Mouse (Mus musculus) liver, adult 2 months (tissue): ENCODE results near the gene Ptpn14. TPM values are rescaled to one million over a fixed set of nuclear protein-coding genes. Genes with fewer than 3 reads are reported as not detected.

Experiments
- DNase-seq: peaks from one replicate; pipeline ENCODE4 v3.0.0-alpha.2; 2011; ENCODE audit warnings: low read depth, low spot score; ENCODE audit errors: extremely low read depth
- H3K27ac ChIP-seq: fragments of 200-500 bp; replicated peaks from 2 replicates; pipeline ENCODE4 v1.5.1; 2012; ENCODE audit warnings: low read depth, mild to moderate bottlenecking, control low read depth, inconsistent platforms, low read length; ENCODE audit not compliant: insufficient read depth
- H3K27me3 ChIP-seq: fragments of 200-500 bp; 2 replicates; pipeline ENCODE4 v1.6.1; 2012; ENCODE audit warnings: mild to moderate bottlenecking, moderate library complexity, low read length, inconsistent platforms; ENCODE audit not compliant: control insufficient read depth, insufficient read depth
- H3K36me3 ChIP-seq: fragments of 200-500 bp; 2 replicates; pipeline ENCODE4 v1.6.1; 2012; ENCODE audit warnings: low read length, inconsistent platforms; ENCODE audit not compliant: control insufficient read depth, insufficient read depth
- H3K4me1 ChIP-seq: fragments of 200-500 bp; 2 replicates; pipeline ENCODE4 v1.6.1; 2011; ENCODE audit warnings: low read length; ENCODE audit not compliant: control insufficient read depth, insufficient read depth
- H3K4me3 ChIP-seq: fragments of 200-500 bp; 2 replicates; pipeline ENCODE4 v1.5.1; 2011; ENCODE audit warnings: low read depth, mild to moderate bottlenecking, control low read depth, low read length, moderate library complexity; ENCODE audit not compliant: insufficient read depth
- H3K79me2 ChIP-seq: fragments of 200-500 bp; 2 replicates; pipeline ENCODE4 v1.6.1; 2012; ENCODE audit warnings: inconsistent platforms, mild to moderate bottlenecking, low read length, moderate library complexity; ENCODE audit not compliant: control insufficient read depth, insufficient read depth
- H3K9ac ChIP-seq: fragments of 200-500 bp; 2 replicates; pipeline ENCODE4 v1.6.1; 2012; ENCODE audit warnings: low read depth, mild to moderate bottlenecking, control low read depth, inconsistent platforms, low read length
- CTCF ChIP-seq: fragments of 200-500 bp; IDR thresholded peaks from 2 replicates; pipeline ENCODE4 v1.5.1; 2011; ENCODE audit warnings: low read depth, low read length, control low read depth
- POLR2A ChIP-seq: fragments of 200-500 bp; IDR thresholded peaks from 2 replicates; pipeline ENCODE4 v1.6.1; 2011; ENCODE audit warnings: low read length, control low read depth; ENCODE audit not compliant: insufficient read depth; ENCODE audit errors: extremely low read depth
- WGBS: fragments of 180-500 bp; shearing (Covaris S2); methylation state at CpG from one replicate; pipeline ENCODE4 v1.1.7; 2018; 5-methylcytosine and 5-hydroxymethylcytosine counted together
- polyA plus RNA-seq: library from polyadenylated mRNA; depleted of rRNA; stranded (reverse); fragments of >200 nt; gene quantifications from 2 replicates; pipeline ENCODE4 v1.2.3, GENCODE M21; 2012
- total RNA-seq: library from RNA; depleted of rRNA; stranded (reverse); fragments of >200 nt; gene quantifications from 2 replicates; pipeline ENCODE4 v1.2.3, GENCODE M21; 2014

The Ptpn14 gene
- total and polyA plus RNA-seq, 2 experiments, result 0.55 to 0.74 TPM

GRCm38 (mm10) chr1:189916422-189917125 lies 188.5 kb downstream of the Ptpn14 start:
- no peaks in the 10 kb centered on the region for H3K27me3 ChIP-seq
- H3K27ac ChIP-seq, result peak overlapping the region; percentile 37; the same call in 1 of the 2 replicates
- peaks cover under 1% of the 10 kb centered on the region; the same call in 1 of the 2 replicates for H3K79me2 ChIP-seq
- peak; percentile 74 for DNase-seq
- H3K9ac ChIP-seq, result no peak overlapping the region
- no peak overlapping the region for H3K4me3 ChIP-seq
- H3K36me3 ChIP-seq, result no peaks in the 10 kb centered on the region
- WGBS, result 64% methylated on average over 10 of the region's 10 CpGs
- peaks cover 10% of the 10 kb centered on the region for H3K4me1 ChIP-seq
- no peak for TF ChIP-seq CTCF
- no peak for TF ChIP-seq POLR2A

GRCm38 (mm10) chr1:189917126-189917500 lies 189.0 kb downstream of the Ptpn14 start:
- Histone ChIP-seq H3K27me3 (no peaks in the 10 kb centered on the region), H3K4me1 (peaks cover 10% of the 10 kb centered on the region), H3K27ac (peak overlapping the region; percentile 37; the same call in 1 of the 2 replicates), H3K79me2 (peaks cover 5% of the 10 kb centered on the region; the same call in 1 of the 2 replicates), H3K4me3 (no peak overlapping the region), H3K9ac (no peak overlapping the region), H3K36me3 (no peaks in the 10 kb centered on the region)
- TF ChIP-seq POLR2A (no peak), CTCF (no peak)
- DNase-seq, result no peak
- WGBS, result 69% methylated on average over 4 of the region's 4 CpGs

- Histone ChIP-seq H3K9ac (no peak overlapping the region), H3K27ac (no peak overlapping the region), H3K79me2 (peaks cover 5% of the 10 kb centered on the region; the same call in 1 of the 2 replicates), H3K27me3 (no peaks in the 10 kb centered on the region), H3K4me3 (no peak overlapping the region), H3K4me1 (peaks cover 13% of the 10 kb centered on the region), H3K36me3 (no peaks in the 10 kb centered on the region)
- TF ChIP-seq POLR2A (no peak), CTCF (no peak)
- no peak for DNase-seq
- 93% methylated on average over 3 of the region's 3 CpGs for WGBS
Observed at GRCm38 (mm10) chr1:189919756-189920155, 191.7 kb downstream of the Ptpn14 start.

- Histone ChIP-seq H3K27ac (no peak overlapping the region), H3K36me3 (no peaks in the 10 kb centered on the region), H3K79me2 (peaks cover 5% of the 10 kb centered on the region; the same call in 1 of the 2 replicates), H3K9ac (no peak overlapping the region), H3K4me3 (peak overlapping the region; percentile 95; the same call in 1 of the 2 replicates), H3K27me3 (no peaks in the 10 kb centered on the region), H3K4me1 (peaks cover 13% of the 10 kb centered on the region)
- WGBS, result 68% methylated on average over 28 of the region's 28 CpGs
- TF ChIP-seq POLR2A, result no peak
- no peak for TF ChIP-seq CTCF
- DNase-seq, result peak; percentile 20
Observed at GRCm38 (mm10) chr1:189920701-189921567, 192.9 kb downstream of the Ptpn14 start.

GRCm38 (mm10) chr1:189921568-189921817 lies 193.4 kb downstream of the Ptpn14 start:
- H3K79me2 ChIP-seq, result peaks cover 5% of the 10 kb centered on the region; the same call in 1 of the 2 replicates
- peak; percentile 23 for DNase-seq
- H3K27me3 ChIP-seq, result no peaks in the 10 kb centered on the region
- no peaks in the 10 kb centered on the region for H3K36me3 ChIP-seq
- H3K9ac ChIP-seq, result peak overlapping the region; percentile 98; the same call in 1 of the 2 replicates
- peak overlapping the region; percentile 95 for H3K4me3 ChIP-seq
- TF ChIP-seq CTCF, result no peak
- no peak for TF ChIP-seq POLR2A
- peaks cover 11% of the 10 kb centered on the region for H3K4me1 ChIP-seq
- no peak overlapping the region for H3K27ac ChIP-seq
- 40% methylated on average over 4 of the region's 4 CpGs for WGBS
